Comparison of ENCODE assay signal across 16 mouse cellular contexts in genomic region chr2:23605391-23605790, GRCm38 (mm10). TPM values are rescaled to one million over a fixed set of nuclear protein-coding genes. Genes with fewer than 3 reads are reported as not detected.
DNase-seq lines count a peak whose midpoint lies in the region; ATAC-seq lines count a peak whose summit lies in the region.
"Had no signal": no experiment of that assay in that cellular context is flagged by ENCODE, and none has a peak within 500 bp of the region (broad histone marks: within the 10 kb centered on the region; RNA-seq: fewer than 3 reads in every experiment).

No protein-coding gene starts in this region.

- ATAC-seq in frontal cortex, adult (ENCODE audit: low TSS enrichment): peak; percentile 67
- ATAC-seq: forebrain, embryonic 14.5 days; forebrain, embryonic 16.5 days had no signal

- intact Hi-C loops in left cerebral cortex, postnatal 36 days (cut with DNase I): no loop called here

- DNase-seq in frontal cortex, postnatal 14 days (ENCODE audit: low spot score in 2 of 2): no peak
- DNase-seq in left cerebral cortex, adult 11 months (ENCODE audit: low spot score): peak; percentile 1
- no peak for DNase-seq in left cerebral cortex, postnatal 36 days (ENCODE audit: low spot score in 2 of 2)
- DNase-seq in telencephalon, adult 2 months (ENCODE audit: low read depth, low spot score): peak; percentile 52
- DNase-seq in right cerebral cortex, postnatal 4 days: no peak
- DNase-seq: adrenal gland, adult 2 months; adrenal gland, postnatal 10 days; adrenal gland, postnatal 25 days; cerebellum, adult 11-12 months; cerebellum, adult 2 months; cerebellum, adult 9-10 months; cerebellum, postnatal 10 days; cerebellum, postnatal 25 days had no signal

RNA-seq across cellular contexts. Expression of gene Spopl, which starts 33.5 kb away (rescaled TPM):
- total RNA-seq in left cerebral cortex, postnatal 36 days (2021): 10 to 100 TPM; 24.2 to 27.6 TPM

Comparison
In these comparisons a context has a peak if more than half of its experiments do, and no peak if none do; other contexts are left out.
1. DNase-seq: peak in left cerebral cortex, adult 11 months (single experiment) and telencephalon, adult 2 months (single experiment); none in frontal cortex, postnatal 14 days (0 of 2), left cerebral cortex, postnatal 36 days (0 of 2) and right cerebral cortex, postnatal 4 days (single experiment).